Mouse (Mus musculus) heart, postnatal 0 days (tissue): ENCODE results near the gene Dync1li1.

ENCODE experiments used
- CTCF ChIP-seq: IDR thresholded peaks from 2 replicates; pipeline ENCODE4 v1.5.1; 2016; ENCODE audit warnings: antibody characterized with exemption, control low read depth, low read depth
- EP300 ChIP-seq: IDR thresholded peaks from 2 replicates; pipeline ENCODE4 v1.6.1; 2016; ENCODE audit warnings: antibody characterized with exemption, low read depth

DNA sequence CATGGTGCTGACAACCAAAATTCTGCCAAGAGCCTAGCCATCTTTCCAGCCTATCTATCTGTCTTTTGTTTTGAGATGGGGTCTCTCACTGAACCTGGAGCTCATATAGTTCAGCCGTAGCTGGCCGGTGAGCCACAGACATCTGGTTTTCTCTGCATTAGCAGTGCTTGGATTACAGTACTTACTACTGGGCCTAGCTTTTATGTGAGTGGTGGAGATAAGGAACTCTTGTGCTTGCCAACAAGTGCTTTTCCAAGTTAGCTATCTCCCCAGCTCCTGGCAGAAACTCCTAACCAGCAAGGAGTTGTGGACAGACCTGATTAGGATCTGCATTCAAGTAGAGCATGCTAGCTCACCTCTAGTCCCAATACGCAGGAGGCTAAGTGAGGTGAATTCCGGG, 19.2 kb downstream of the Dync1li1 start:
- TF ChIP-seq CTCF = no peak
- TF ChIP-seq EP300 = no peak
